Mouse (Mus musculus): Measurements from ENCODE around the gene Rad17. TPM values are rescaled to one million over a fixed set of nuclear protein-coding genes. Genes with fewer than 3 reads are reported as not detected.

Gene Rad17
- 22.2 and 22.9 TPM in 2 replicates for polyA plus RNA-seq (2015; fragmentation: Nextera tagmentation; extraction: Ambion mirVana)

DNA sequence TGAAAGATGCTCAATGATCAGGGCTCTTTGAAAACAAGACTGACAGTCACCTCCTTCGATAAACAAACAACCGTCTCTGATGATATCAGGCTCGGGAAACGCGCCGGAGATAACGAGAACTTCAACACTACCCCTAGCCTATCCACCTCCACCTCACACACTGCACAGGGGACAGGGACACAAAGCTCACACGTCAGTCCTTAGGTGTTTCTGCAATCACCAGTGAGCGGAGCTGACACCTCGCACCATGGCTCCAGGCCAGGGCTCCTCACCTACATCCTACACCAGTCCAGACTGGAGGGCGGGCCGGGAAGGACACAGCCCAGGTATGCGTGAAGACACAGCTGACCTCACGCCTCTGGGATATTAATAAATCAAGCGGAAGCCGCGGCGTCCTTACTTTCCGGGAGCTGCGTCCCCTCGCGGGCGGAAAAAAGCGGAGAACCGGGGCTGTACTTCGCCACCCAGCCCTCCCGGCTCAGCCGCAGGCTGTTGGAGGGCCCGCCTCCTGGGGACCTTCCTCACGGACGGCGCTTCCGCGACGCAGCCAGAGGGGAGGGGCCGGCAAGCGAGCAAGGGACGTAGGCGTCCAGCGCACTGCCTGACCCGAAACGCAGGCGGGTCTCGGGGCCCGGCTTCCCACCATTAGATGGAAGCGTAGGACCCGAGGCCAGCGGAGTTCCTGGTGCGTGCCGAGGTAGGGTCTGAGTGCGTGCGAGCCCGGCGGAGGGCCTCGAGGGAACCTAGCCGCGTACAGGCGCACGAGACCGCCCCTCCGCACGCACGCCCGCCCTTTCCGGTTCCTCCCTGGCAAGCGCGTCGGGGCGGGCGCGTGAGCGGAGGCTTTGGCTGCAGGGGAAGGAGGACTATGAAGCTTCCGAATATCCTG lies at the start of gene Rad17, which contains the start of gene Ak6:
Rad17 (minus strand) TSS at position 502 of the 889 bp plus-strand sequence.
Ak6 (plus strand) TSS at position 430 of the 889 bp plus-strand sequence.
- peak within 1 kb of the TSS; percentile 85 for H3K4me3 ChIP-seq
- peaks cover 37% of the 10 kb centered on the region for H3K36me3 ChIP-seq
- H3K4me1 ChIP-seq: peaks cover 11% of the 10 kb centered on the region
- peak within 1 kb of the TSS; percentile 94 for H3K27ac ChIP-seq (replicated peaks)
- under 1% methylated on average over 73 of the region's 73 CpGs for WGBS
- H3K9ac ChIP-seq: peak within 1 kb of the TSS; percentile 96
- H3K4me2 ChIP-seq: peak within 1 kb of the TSS; percentile 95
- H3K9me3 ChIP-seq: no peaks in the 10 kb centered on the region
- peak; percentile 93 for ATAC-seq (ENCODE audit: extremely low read depth, insufficient number of reproducible peaks, low FRiP score, low TSS enrichment)
- H3K27me3 ChIP-seq (replicated peaks): no peaks in the 10 kb centered on the region

DNA sequence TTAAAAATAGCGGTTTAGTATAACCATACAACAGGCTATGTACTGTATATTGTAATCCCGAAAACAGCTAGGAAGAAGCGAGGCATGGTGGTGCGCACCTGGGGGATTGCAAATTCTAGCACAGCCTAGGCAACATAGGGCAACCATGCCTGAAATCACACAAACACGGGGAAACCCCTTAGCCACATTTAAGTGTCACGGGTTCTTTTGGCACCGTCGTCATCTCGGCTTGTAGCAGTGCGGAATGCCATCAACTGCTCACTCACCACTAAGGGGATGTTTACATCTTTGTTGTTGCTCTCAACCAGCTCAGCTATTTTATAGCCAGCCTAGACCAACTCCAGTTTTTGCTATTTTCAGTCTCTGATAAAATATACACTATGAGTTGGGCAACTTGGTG lies 48.0 kb upstream of the Rad17 start:
- H3K27ac ChIP-seq (replicated peaks): no peak overlapping the region
- no peaks in the 10 kb centered on the region for H3K4me1 ChIP-seq
- H3K36me3 ChIP-seq: peaks cover 85% of the 10 kb centered on the region
- H3K27me3 ChIP-seq (replicated peaks): no peaks in the 10 kb centered on the region
- ATAC-seq (ENCODE audit: extremely low read depth, insufficient number of reproducible peaks, low FRiP score, low TSS enrichment): no peak
- H3K4me2 ChIP-seq: no peak overlapping the region
- H3K9me3 ChIP-seq: no peaks in the 10 kb centered on the region
- no peak overlapping the region for H3K9ac ChIP-seq
- 93% methylated on average over 10 of the region's 10 CpGs for WGBS
- H3K4me3 ChIP-seq: no peak overlapping the region

DNA sequence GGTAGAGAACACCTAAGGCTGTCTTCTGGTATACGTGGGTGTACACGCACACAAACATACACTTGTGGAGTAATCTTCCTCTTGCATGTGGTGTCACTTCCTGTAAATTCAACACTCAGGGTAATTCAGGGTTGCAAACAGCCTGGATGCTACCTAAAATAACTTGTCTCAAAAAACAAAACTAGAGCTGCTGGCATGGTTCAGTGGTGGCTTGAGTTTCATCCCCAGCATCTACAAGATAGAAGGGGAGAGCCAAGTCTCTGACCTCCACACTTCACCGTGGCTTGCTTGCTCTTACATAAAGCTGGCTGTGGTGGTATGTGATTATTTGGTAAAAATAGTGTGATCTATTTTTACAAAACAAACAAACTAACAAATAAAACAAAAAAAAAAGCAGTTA lies 46.7 kb upstream of the Rad17 start:
- Histone ChIP-seq H3K9ac (no peak overlapping the region), H3K9me3 (no peaks in the 10 kb centered on the region), H3K4me1 (no peaks in the 10 kb centered on the region), H3K4me3 (no peak overlapping the region), H3K4me2 (no peak overlapping the region), H3K36me3 (peaks cover 73% of the 10 kb centered on the region), H3K27me3 (replicated peaks) (no peaks in the 10 kb centered on the region), H3K27ac (replicated peaks) (no peak overlapping the region)
- WGBS: 85% methylated on average over 3 of the region's 3 CpGs
- no peak for ATAC-seq (ENCODE audit: extremely low read depth, insufficient number of reproducible peaks, low FRiP score, low TSS enrichment)

DNA sequence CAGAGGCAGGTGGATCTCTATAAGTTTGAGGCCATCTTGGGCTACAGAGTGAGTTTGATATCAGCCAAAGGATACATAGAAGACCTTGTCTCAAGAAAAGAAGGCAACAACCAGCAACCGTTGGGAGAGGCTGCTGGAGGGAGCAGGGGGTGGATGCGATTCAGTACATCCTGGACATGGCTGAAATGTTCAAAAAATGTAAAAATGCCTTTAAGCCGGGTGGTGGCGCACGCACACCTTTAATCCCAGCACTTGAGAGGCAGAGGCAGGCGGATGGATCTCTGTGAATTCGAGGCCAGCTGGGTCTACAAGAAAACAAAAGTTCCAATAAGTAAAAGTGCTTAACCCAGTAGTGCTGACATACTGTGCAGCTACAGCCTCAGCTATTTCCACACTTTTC lies 36.7 kb upstream of the Rad17 start:
- WGBS: 61% methylated on average over 7 of the region's 7 CpGs
- no peak for ATAC-seq (ENCODE audit: extremely low read depth, insufficient number of reproducible peaks, low FRiP score, low TSS enrichment)
- Histone ChIP-seq H3K27me3 (replicated peaks) (no peaks in the 10 kb centered on the region), H3K27ac (replicated peaks) (no peak overlapping the region), H3K9me3 (no peaks in the 10 kb centered on the region), H3K4me1 (no peaks in the 10 kb centered on the region), H3K4me2 (no peak overlapping the region), H3K9ac (no peak overlapping the region), H3K36me3 (peaks cover 10% of the 10 kb centered on the region; the same call in 1 of the 2 replicates), H3K4me3 (no peak overlapping the region)

GRCm38 (mm10) chr13:100684355-100684754 lies 33.5 kb upstream of the Rad17 start:
- peaks cover 11% of the 10 kb centered on the region for H3K36me3 ChIP-seq
- no peak overlapping the region for H3K9ac ChIP-seq
- WGBS: 68% methylated on average over 2 of the region's 2 CpGs
- no peak for ATAC-seq (ENCODE audit: extremely low read depth, insufficient number of reproducible peaks, low FRiP score, low TSS enrichment)
- H3K4me1 ChIP-seq: no peaks in the 10 kb centered on the region
- no peaks in the 10 kb centered on the region for H3K27me3 ChIP-seq (replicated peaks)
- no peak overlapping the region for H3K4me2 ChIP-seq
- no peak overlapping the region for H3K4me3 ChIP-seq
- H3K9me3 ChIP-seq: no peaks in the 10 kb centered on the region
- no peak overlapping the region for H3K27ac ChIP-seq (replicated peaks)

- no peaks in the 10 kb centered on the region for H3K9me3 ChIP-seq
- ATAC-seq (ENCODE audit: extremely low read depth, insufficient number of reproducible peaks, low FRiP score, low TSS enrichment): no peak
- no peaks in the 10 kb centered on the region for H3K4me1 ChIP-seq
- 69% methylated on average over 2 of the region's 2 CpGs for WGBS
- H3K4me2 ChIP-seq: no peak overlapping the region
- no peak overlapping the region for H3K27ac ChIP-seq (replicated peaks)
- H3K36me3 ChIP-seq: peaks cover 11% of the 10 kb centered on the region
- H3K4me3 ChIP-seq: no peak overlapping the region
- H3K9ac ChIP-seq: no peak overlapping the region
- no peaks in the 10 kb centered on the region for H3K27me3 ChIP-seq (replicated peaks)
Measured at GRCm38 (mm10) chr13:100682837-100683236, 32.0 kb upstream of the Rad17 start.

- WGBS: 80% methylated on average over 8 of the region's 8 CpGs
Measured at GRCm38 (mm10) chr13:100681615-100682014, 30.8 kb upstream of the Rad17 start.

DNA sequence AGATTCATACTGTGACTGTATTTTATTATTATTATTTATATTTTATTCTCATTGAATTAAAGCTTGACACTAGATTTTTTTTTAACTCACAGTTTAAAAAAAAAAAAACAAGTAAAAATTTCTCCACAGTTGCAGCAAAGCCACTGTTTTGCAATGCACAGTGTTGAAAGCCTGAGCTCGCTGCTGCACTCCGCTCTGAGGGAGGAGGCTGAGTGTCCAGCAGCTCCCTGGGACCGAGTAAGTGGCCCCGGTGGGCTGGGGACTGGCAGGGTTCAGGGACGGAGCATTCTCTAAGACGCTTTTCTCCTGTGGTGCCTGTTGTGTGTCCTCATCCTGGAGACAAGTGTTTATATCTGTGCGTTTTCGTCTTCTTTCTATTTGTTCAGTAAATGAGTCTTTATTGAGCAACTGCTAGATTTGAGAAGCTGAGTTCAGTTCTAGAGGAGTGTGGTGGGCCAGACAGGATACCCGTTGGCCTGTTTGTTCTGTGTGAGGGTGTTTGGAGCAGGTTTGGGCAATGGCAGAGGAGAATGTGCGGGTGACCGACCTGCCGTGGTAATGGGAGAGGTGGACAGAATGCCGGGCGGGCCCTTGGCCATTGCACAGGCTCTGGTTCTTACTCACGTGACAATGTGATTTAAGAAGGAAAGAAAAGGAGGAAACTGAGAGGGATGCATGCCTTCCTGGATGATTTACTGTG lies 25.2 kb upstream of the Rad17 start:
- H3K36me3 ChIP-seq: no peaks in the 10 kb centered on the region
- no peaks in the 10 kb centered on the region for H3K27me3 ChIP-seq (replicated peaks)
- ATAC-seq (ENCODE audit: extremely low read depth, insufficient number of reproducible peaks, low FRiP score, low TSS enrichment): no peak
- peaks cover 5% of the 10 kb centered on the region; the same call in 1 of the 2 replicates for H3K9me3 ChIP-seq
- no peak overlapping the region for H3K4me2 ChIP-seq
- H3K4me3 ChIP-seq: no peak overlapping the region
- H3K4me1 ChIP-seq: no peaks in the 10 kb centered on the region
- no peak overlapping the region for H3K9ac ChIP-seq
- WGBS: 82% methylated on average over 15 of the region's 15 CpGs
- H3K27ac ChIP-seq (replicated peaks): no peak overlapping the region

More at GRCm38 (mm10) chr13:100681615-100682014, 30.8 kb upstream of the Rad17 start:
- Histone ChIP-seq H3K9ac (no peak overlapping the region), H3K27me3 (replicated peaks) (no peaks in the 10 kb centered on the region), H3K36me3 (peaks cover 11% of the 10 kb centered on the region), H3K27ac (replicated peaks) (no peak overlapping the region), H3K4me1 (no peaks in the 10 kb centered on the region), H3K4me3 (no peak overlapping the region), H3K9me3 (no peaks in the 10 kb centered on the region), H3K4me2 (no peak overlapping the region)
- ATAC-seq (ENCODE audit: extremely low read depth, insufficient number of reproducible peaks, low FRiP score, low TSS enrichment): no peak

GRCm38 (mm10) chr13:100670181-100670741 lies 19.4 kb upstream of the Rad17 start:
- peaks cover 5% of the 10 kb centered on the region; the same call in 1 of the 2 replicates for H3K9me3 ChIP-seq
- H3K4me1 ChIP-seq: peaks cover 4% of the 10 kb centered on the region; the same call in 1 of the 2 replicates
- H3K4me3 ChIP-seq: peak overlapping the region; percentile 68
- H3K36me3 ChIP-seq: peaks cover 18% of the 10 kb centered on the region
- ATAC-seq (ENCODE audit: extremely low read depth, insufficient number of reproducible peaks, low FRiP score, low TSS enrichment): no peak
- peak overlapping the region; percentile 84 for H3K9ac ChIP-seq
- H3K27ac ChIP-seq (replicated peaks): peak overlapping the region; percentile 66; the same call in 1 of the 2 replicates
- 51% methylated on average over 9 of the region's 9 CpGs for WGBS
- H3K27me3 ChIP-seq (replicated peaks): no peaks in the 10 kb centered on the region
- H3K4me2 ChIP-seq: peak overlapping the region; percentile 78

- Histone ChIP-seq H3K4me2 (peak within 1 kb of the TSS; percentile 78), H3K27ac (replicated peaks) (peak within 1 kb of the TSS; percentile 66), H3K4me3 (peak within 1 kb of the TSS; percentile 68), H3K27me3 (replicated peaks) (no peaks in the 10 kb centered on the region), H3K4me1 (peaks cover 4% of the 10 kb centered on the region; the same call in 1 of the 2 replicates), H3K36me3 (peaks cover 21% of the 10 kb centered on the region), H3K9me3 (peaks cover 5% of the 10 kb centered on the region; the same call in 1 of the 2 replicates), H3K9ac (peak within 1 kb of the TSS; percentile 84)
- WGBS: under 1% methylated on average over 44 of the region's 44 CpGs
- ATAC-seq (ENCODE audit: extremely low read depth, insufficient number of reproducible peaks, low FRiP score, low TSS enrichment): peak; percentile 8; the same call in 1 of the 2 replicates
Measured at GRCm38 (mm10) chr13:100669291-100670022, 18.6 kb upstream of the Rad17 start, which contains the start of gene Ccdc125. TSS of gene Ccdc125 (plus strand) at chr13:100669717.
